Mouse (Mus musculus): ENCODE results near the gene Adgrv1. TPM values are rescaled to one million over a fixed set of nuclear protein-coding genes. Genes with fewer than 3 reads are reported as not detected.

Gene Adgrv1
- polyA plus RNA-seq, 1 experiment from 2014 or later: 1.1 TPM

DNA sequence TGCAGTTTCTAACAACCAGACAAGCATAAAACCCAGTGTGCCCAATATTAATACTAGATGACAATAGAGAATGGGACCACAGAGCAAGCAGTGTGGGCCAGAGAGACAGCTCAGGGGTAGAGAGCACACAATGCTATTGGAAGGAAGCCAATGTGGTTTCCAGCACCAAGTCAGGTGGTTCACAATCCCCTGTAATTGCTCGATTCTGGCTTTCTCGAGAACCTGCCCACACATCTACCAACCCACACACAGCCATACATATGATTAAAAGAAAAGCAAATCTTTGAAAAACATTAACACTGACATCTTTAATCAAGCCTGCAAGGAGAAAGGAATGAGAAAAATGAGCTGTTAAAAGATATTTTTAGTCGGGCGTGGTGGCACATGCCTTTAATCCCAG lies 166.3 kb downstream of the Adgrv1 start:
- H3K27me3 ChIP-seq (ENCODE audit: control insufficient read depth, insufficient read depth, low read length): no peaks in the 10 kb centered on the region
- H3K4me1 ChIP-seq (ENCODE audit: control insufficient read depth, insufficient read depth, low read length): no peaks in the 10 kb centered on the region
- no peaks in the 10 kb centered on the region for H3K36me3 ChIP-seq (ENCODE audit: control insufficient read depth, insufficient read depth, low read length)
- H3K9ac ChIP-seq (ENCODE audit: low read depth, low read length): no peak overlapping the region
- no peak overlapping the region for H3K4me3 ChIP-seq (ENCODE audit: low read depth, low read length)
- no peak overlapping the region for H3K4me2 ChIP-seq
- no peaks in the 10 kb centered on the region for H3K9me3 ChIP-seq (replicated peaks; ENCODE audit: control insufficient read depth, low read length)
- no peak for ATAC-seq (replicated peaks; ENCODE audit: insufficient number of reproducible peaks, low FRiP score, low TSS enrichment)
- WGBS (ENCODE audit: insufficient replicate concordance): 77% methylated on average over 4 of the region's 4 CpGs
- H3K27ac ChIP-seq (ENCODE audit: low read depth, low read length): no peak overlapping the region

DNA sequence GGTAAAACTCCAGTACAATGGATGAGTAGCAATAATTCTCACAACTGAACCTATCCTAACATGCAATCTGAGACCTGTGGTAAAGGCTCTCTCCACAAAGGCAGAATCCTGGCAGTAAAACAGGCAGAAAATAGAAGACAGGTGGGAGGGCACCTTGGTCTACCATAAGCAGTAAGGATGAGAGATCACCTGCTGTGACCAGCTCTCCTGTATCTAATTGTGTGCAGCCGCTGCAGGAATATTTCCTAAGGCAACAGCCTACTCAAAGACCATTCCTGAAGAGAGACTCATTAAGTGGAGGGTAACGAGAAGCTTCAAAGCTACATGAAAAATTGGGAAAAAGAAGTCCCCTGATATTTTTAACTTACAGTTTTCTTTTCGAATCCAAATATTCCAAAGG lies 167.2 kb downstream of the Adgrv1 start:
- Histone ChIP-seq H3K4me2 (no peak overlapping the region), H3K9me3 (replicated peaks; ENCODE audit: control insufficient read depth, low read length) (no peaks in the 10 kb centered on the region), H3K4me3 (ENCODE audit: low read depth, low read length) (no peak overlapping the region), H3K36me3 (ENCODE audit: control insufficient read depth, insufficient read depth, low read length) (no peaks in the 10 kb centered on the region), H3K27ac (ENCODE audit: low read depth, low read length) (no peak overlapping the region), H3K9ac (ENCODE audit: low read depth, low read length) (no peak overlapping the region), H3K4me1 (ENCODE audit: control insufficient read depth, insufficient read depth, low read length) (no peaks in the 10 kb centered on the region), H3K27me3 (ENCODE audit: control insufficient read depth, insufficient read depth, low read length) (no peaks in the 10 kb centered on the region)
- 77% methylated on average over 3 of the region's 3 CpGs for WGBS (ENCODE audit: insufficient replicate concordance)
- no peak for ATAC-seq (replicated peaks; ENCODE audit: insufficient number of reproducible peaks, low FRiP score, low TSS enrichment)

DNA sequence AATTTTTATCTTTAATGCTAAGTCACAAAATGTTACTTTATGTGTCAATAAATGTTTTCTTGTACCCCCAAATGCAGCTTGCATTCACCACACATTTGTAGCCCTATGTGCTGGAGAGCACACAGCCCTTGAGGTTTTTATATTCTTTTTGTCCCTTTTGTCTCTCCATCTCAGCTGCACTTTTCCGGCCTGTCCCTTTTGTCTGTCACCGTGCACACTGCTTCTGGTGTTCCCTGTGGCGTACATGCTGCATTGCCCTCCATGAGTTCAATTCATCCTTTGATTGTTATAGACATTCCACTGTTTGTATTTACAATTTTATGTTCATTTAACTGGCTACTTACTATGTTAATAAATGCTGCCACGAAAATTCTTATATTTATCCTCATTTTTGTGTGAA lies 183.3 kb downstream of the Adgrv1 start:
- no peak overlapping the region for H3K9ac ChIP-seq (ENCODE audit: low read depth, low read length)
- no peaks in the 10 kb centered on the region for H3K27me3 ChIP-seq (ENCODE audit: control insufficient read depth, insufficient read depth, low read length)
- ATAC-seq (replicated peaks; ENCODE audit: insufficient number of reproducible peaks, low FRiP score, low TSS enrichment): no peak
- WGBS (ENCODE audit: insufficient replicate concordance): 78% methylated on average over 4 of the region's 4 CpGs
- H3K36me3 ChIP-seq (ENCODE audit: control insufficient read depth, insufficient read depth, low read length): no peaks in the 10 kb centered on the region
- H3K4me2 ChIP-seq: no peak overlapping the region
- H3K27ac ChIP-seq (ENCODE audit: low read depth, low read length): no peak overlapping the region
- H3K9me3 ChIP-seq (replicated peaks; ENCODE audit: control insufficient read depth, low read length): no peaks in the 10 kb centered on the region
- no peak overlapping the region for H3K4me3 ChIP-seq (ENCODE audit: low read depth, low read length)
- no peaks in the 10 kb centered on the region for H3K4me1 ChIP-seq (ENCODE audit: control insufficient read depth, insufficient read depth, low read length)

DNA sequence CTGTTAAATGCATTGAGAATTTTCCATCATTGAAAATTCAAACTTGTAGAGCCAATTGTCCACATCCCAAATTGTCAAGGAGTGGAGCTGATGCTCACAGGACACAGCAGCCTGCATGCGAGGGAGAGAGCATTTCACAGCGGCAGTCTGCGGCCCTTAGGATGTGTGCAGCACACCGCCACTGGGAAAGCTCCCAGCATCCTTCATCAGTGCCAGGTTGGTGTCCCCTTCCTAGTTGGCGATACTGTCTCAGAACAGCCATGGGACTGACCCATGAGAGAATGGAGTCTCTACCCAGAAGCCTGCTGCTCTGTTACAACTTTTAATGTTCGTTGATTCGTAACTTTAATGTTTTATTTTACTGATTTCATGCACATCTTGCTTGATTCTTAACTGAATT lies 183.8 kb downstream of the Adgrv1 start:
- WGBS (ENCODE audit: insufficient replicate concordance): 86% methylated on average over 7 of the region's 7 CpGs
- ATAC-seq (replicated peaks; ENCODE audit: insufficient number of reproducible peaks, low FRiP score, low TSS enrichment): no peak
- no peaks in the 10 kb centered on the region for H3K27me3 ChIP-seq (ENCODE audit: control insufficient read depth, insufficient read depth, low read length)

DNA sequence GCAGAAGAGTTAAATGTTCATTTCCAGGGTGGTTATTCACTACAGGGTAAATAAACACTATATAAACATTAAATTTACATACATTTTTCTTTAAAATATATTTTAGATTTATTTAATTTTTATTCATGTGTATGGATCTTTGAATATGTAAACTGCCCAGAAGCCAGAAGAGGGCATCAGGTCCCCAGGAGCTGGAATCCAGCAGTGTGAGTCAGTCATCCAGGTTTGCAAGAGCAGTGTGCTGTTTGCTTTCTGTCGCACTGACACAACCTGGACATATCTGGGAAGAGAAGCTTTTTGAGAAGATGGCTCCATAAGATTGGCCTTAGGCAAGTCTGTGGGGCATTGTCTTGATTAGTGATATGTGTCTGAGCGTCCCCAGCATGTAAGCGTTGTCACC lies 191.5 kb downstream of the Adgrv1 start:
- Histone ChIP-seq H3K27ac (ENCODE audit: low read depth, low read length) (no peak overlapping the region), H3K4me1 (ENCODE audit: control insufficient read depth, insufficient read depth, low read length) (no peaks in the 10 kb centered on the region), H3K4me3 (ENCODE audit: low read depth, low read length) (no peak overlapping the region), H3K36me3 (ENCODE audit: control insufficient read depth, insufficient read depth, low read length) (no peaks in the 10 kb centered on the region), H3K4me2 (no peak overlapping the region), H3K9ac (ENCODE audit: low read depth, low read length) (no peak overlapping the region), H3K9me3 (replicated peaks; ENCODE audit: control insufficient read depth, low read length) (no peaks in the 10 kb centered on the region), H3K27me3 (ENCODE audit: control insufficient read depth, insufficient read depth, low read length) (no peaks in the 10 kb centered on the region)
- ATAC-seq (replicated peaks; ENCODE audit: insufficient number of reproducible peaks, low FRiP score, low TSS enrichment): no peak
- WGBS (ENCODE audit: insufficient replicate concordance): 78% methylated on average over 3 of the region's 3 CpGs

More for the DNA sequence above, 183.8 kb downstream of the Adgrv1 start:
- Histone ChIP-seq H3K4me2 (no peak overlapping the region), H3K9ac (ENCODE audit: low read depth, low read length) (no peak overlapping the region), H3K4me3 (ENCODE audit: low read depth, low read length) (no peak overlapping the region), H3K4me1 (ENCODE audit: control insufficient read depth, insufficient read depth, low read length) (no peaks in the 10 kb centered on the region), H3K36me3 (ENCODE audit: control insufficient read depth, insufficient read depth, low read length) (no peaks in the 10 kb centered on the region), H3K27ac (ENCODE audit: low read depth, low read length) (no peak overlapping the region), H3K9me3 (replicated peaks; ENCODE audit: control insufficient read depth, low read length) (no peaks in the 10 kb centered on the region)

DNA sequence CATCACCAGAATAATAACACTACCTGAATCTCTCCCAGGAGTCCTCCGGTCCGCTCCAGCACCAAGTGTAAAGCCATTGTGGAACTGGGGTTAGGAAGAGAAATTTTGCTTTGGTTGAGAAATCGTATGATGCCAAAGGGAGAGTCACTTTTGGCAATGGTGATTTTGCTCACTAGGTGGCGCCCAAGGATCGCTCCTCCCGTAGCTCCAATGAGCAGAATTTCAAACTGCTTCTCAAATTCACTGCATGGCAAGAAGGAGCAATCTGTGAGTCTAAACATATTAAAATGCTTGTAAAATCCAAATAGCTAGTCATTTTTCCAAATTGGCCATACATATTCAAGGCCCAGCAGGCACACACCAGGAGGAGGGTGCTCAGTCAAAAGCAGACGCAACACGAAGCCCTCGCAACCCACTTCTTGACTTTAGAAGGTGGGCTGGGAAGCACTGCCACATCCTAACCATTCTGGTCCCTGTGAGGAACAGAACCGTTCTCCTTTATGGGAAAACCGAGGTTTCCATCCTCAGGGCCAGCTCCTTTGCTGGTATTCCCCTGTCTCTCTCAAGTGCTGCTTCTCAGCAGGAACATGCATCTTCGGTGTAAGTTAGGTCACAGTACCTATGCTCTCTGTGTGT lies 193.4 kb downstream of the Adgrv1 start:
- no peak overlapping the region for H3K4me2 ChIP-seq
- H3K9me3 ChIP-seq (replicated peaks; ENCODE audit: control insufficient read depth, low read length): no peaks in the 10 kb centered on the region
- WGBS (ENCODE audit: insufficient replicate concordance): 45% methylated on average over 12 of the region's 12 CpGs
- ATAC-seq (replicated peaks; ENCODE audit: insufficient number of reproducible peaks, low FRiP score, low TSS enrichment): no peak
- H3K9ac ChIP-seq (ENCODE audit: low read depth, low read length): no peak overlapping the region
- no peak overlapping the region for H3K4me3 ChIP-seq (ENCODE audit: low read depth, low read length)
- H3K36me3 ChIP-seq (ENCODE audit: control insufficient read depth, insufficient read depth, low read length): no peaks in the 10 kb centered on the region
- no peak overlapping the region for H3K27ac ChIP-seq (ENCODE audit: low read depth, low read length)
- no peaks in the 10 kb centered on the region for H3K27me3 ChIP-seq (ENCODE audit: control insufficient read depth, insufficient read depth, low read length)
- no peaks in the 10 kb centered on the region for H3K4me1 ChIP-seq (ENCODE audit: control insufficient read depth, insufficient read depth, low read length)

DNA sequence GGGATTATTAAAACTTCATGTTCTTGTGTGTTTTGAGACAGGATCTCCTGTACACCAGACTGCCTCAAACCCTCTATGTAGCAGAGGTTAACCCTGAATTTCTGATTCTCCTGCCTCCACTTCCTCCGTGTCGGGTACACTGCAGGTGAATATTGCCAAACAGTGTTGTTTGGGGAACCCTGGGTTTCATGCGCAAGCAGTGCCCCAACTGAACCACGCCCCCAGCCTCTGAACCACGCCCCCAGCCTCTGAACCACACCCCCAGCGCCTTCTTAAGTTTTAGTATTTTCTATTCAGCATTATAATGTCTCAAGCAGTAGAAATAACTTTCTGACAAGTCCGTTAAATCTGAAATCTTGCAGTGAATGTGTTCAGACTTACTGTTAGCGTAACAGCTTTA lies 195.9 kb downstream of the Adgrv1 start:
- no peak overlapping the region for H3K4me2 ChIP-seq
- H3K4me3 ChIP-seq (ENCODE audit: low read depth, low read length): no peak overlapping the region
- no peaks in the 10 kb centered on the region for H3K27me3 ChIP-seq (ENCODE audit: control insufficient read depth, insufficient read depth, low read length)
- no peaks in the 10 kb centered on the region for H3K4me1 ChIP-seq (ENCODE audit: control insufficient read depth, insufficient read depth, low read length)
- WGBS (ENCODE audit: insufficient replicate concordance): 53% methylated on average over 8 of the region's 8 CpGs
- H3K9ac ChIP-seq (ENCODE audit: low read depth, low read length): no peak overlapping the region
- H3K36me3 ChIP-seq (ENCODE audit: control insufficient read depth, insufficient read depth, low read length): no peaks in the 10 kb centered on the region
- H3K27ac ChIP-seq (ENCODE audit: low read depth, low read length): no peak overlapping the region
- ATAC-seq (replicated peaks; ENCODE audit: insufficient number of reproducible peaks, low FRiP score, low TSS enrichment): no peak
- no peaks in the 10 kb centered on the region for H3K9me3 ChIP-seq (replicated peaks; ENCODE audit: control insufficient read depth, low read length)

DNA sequence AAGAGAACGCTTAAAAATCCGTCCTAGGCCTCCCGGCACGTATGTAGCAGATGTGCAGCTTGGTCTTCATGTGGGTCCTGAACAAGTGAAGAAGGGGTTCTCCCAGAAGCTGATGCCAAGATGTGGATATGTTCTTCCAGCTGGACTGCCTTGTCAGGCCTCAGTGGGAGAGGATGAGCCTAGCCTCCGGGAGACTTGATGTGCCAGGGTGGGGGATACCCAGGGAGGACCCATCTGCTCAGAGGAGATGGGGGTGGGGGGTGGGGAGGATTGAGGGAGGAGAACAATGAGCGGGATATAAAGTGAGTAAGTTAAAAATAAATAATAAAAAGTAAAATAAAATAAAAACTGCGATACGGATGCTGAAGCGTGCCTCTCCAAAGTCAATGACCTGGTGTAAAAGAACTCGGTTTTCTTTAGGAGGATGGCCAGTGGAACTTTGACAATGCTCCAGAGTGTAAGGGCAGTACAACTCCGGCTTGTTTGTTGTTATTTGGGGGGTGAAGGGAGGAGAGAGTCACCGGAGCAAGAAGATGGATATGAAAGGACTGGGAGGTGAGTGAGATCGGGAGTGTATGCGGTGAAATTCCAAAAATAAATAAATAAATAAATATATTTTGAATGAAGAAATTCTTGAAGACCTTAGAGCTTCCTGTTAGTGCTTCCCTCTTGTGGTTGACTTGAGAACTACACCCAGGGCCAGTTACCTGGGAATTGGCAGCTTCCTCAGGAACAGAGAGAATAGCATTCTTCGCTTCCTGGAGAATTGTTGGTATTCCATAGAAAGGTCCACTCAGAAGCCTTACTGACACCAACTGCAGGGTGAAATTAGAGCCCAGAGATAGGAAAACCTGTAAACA lies 205.8 kb downstream of the Adgrv1 start:
- Histone ChIP-seq H3K4me3 (ENCODE audit: low read depth, low read length) (no peak overlapping the region), H3K9ac (ENCODE audit: low read depth, low read length) (no peak overlapping the region), H3K27ac (ENCODE audit: low read depth, low read length) (no peak overlapping the region), H3K9me3 (replicated peaks; ENCODE audit: control insufficient read depth, low read length) (no peaks in the 10 kb centered on the region), H3K4me2 (no peak overlapping the region), H3K4me1 (ENCODE audit: control insufficient read depth, insufficient read depth, low read length) (no peaks in the 10 kb centered on the region), H3K36me3 (ENCODE audit: control insufficient read depth, insufficient read depth, low read length) (no peaks in the 10 kb centered on the region), H3K27me3 (ENCODE audit: control insufficient read depth, insufficient read depth, low read length) (no peaks in the 10 kb centered on the region)
- ATAC-seq (replicated peaks; ENCODE audit: insufficient number of reproducible peaks, low FRiP score, low TSS enrichment): no peak
- WGBS (ENCODE audit: insufficient replicate concordance): 64% methylated on average over 15 of the region's 15 CpGs

DNA sequence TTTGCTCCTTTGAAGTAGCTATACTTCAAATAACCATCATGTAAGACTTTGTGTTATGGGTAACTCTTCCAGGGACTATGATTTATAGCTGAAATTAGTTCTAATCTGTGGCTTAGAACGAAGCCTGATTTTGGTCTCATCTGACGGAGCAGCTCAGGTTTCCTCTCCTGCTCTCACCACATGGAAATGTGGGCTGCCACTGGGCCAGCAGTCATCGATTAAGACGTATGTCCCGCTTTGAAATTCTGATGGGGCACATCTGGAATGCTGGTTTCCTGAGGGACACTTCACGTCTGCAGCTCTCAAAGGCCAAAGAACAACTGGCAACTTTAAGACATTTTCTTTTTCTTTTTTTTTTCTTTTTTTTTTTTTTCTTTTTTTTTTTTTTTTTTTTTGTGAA lies 207.8 kb downstream of the Adgrv1 start:
- H3K27me3 ChIP-seq (ENCODE audit: control insufficient read depth, insufficient read depth, low read length): no peaks in the 10 kb centered on the region
- ATAC-seq (replicated peaks; ENCODE audit: insufficient number of reproducible peaks, low FRiP score, low TSS enrichment): no peak
- 63% methylated on average over 6 of the region's 6 CpGs for WGBS (ENCODE audit: insufficient replicate concordance)

More for the DNA sequence above, 207.8 kb downstream of the Adgrv1 start:
- Histone ChIP-seq H3K4me1 (ENCODE audit: control insufficient read depth, insufficient read depth, low read length) (no peaks in the 10 kb centered on the region), H3K9ac (ENCODE audit: low read depth, low read length) (no peak overlapping the region), H3K4me3 (ENCODE audit: low read depth, low read length) (no peak overlapping the region), H3K9me3 (replicated peaks; ENCODE audit: control insufficient read depth, low read length) (no peaks in the 10 kb centered on the region), H3K27ac (ENCODE audit: low read depth, low read length) (no peak overlapping the region), H3K36me3 (ENCODE audit: control insufficient read depth, insufficient read depth, low read length) (no peaks in the 10 kb centered on the region), H3K4me2 (no peak overlapping the region)
